Mouse (Mus musculus): ENCODE measurements at regions not wholly inside any gene's neighbourhood (a gene's known extent, or its start where the extent isn't known, plus 50 kb on each side); places are given as distances from the start of the nearest gene placed in this dataset.

GRCm38 (mm10) chr13:60262449-60263028, 85.4 kb upstream of the Gas1 start:
- WGBS: 43% methylated on average over 11 of the region's 11 CpGs
- H3K27ac ChIP-seq (ENCODE audit: insufficient read depth, low read depth, low read length): no peak overlapping the region
- no peak for DNase-seq

GRCm38 (mm10) chr13:60264504-60264903, 87.3 kb upstream of the Gas1 start:
- peaks cover 8% of the 10 kb centered on the region for H3K4me1 ChIP-seq (ENCODE audit: control insufficient read depth, insufficient read depth, low read length)
- 91% methylated on average over 4 of the region's 4 CpGs for WGBS
- no peak overlapping the region for H3K4me3 ChIP-seq (ENCODE audit: insufficient read depth, low read depth, low read length)
- no peak for DNase-seq
- no peak overlapping the region for H3K27ac ChIP-seq (ENCODE audit: insufficient read depth, low read depth, low read length)
- TF ChIP-seq CTCF (conservative IDR thresholded peaks at IDR 0.05; ENCODE audit: insufficient read depth, insufficient read length, low read depth, low read length) (0 out of 2 replicates have a peak, but pooled peaks have one; percentile 3), POLR2A (IDR thresholded peaks at IDR 0.05; ENCODE audit: low read depth, low read length) (no peak)
- no peaks in the 10 kb centered on the region for H3K36me3 ChIP-seq (ENCODE audit: control insufficient read depth, insufficient read depth, low read length)
- no peaks in the 10 kb centered on the region for H3K27me3 ChIP-seq (replicated peaks; ENCODE audit: control insufficient read depth, insufficient read depth, low read length)

More at GRCm38 (mm10) chr13:60262449-60263028, 85.4 kb upstream of the Gas1 start:
- Histone ChIP-seq H3K4me1 (ENCODE audit: control insufficient read depth, insufficient read depth, low read length) (no peaks in the 10 kb centered on the region), H3K27me3 (replicated peaks; ENCODE audit: control insufficient read depth, insufficient read depth, low read length) (no peaks in the 10 kb centered on the region), H3K36me3 (ENCODE audit: control insufficient read depth, insufficient read depth, low read length) (no peaks in the 10 kb centered on the region), H3K4me3 (ENCODE audit: insufficient read depth, low read depth, low read length) (no peak overlapping the region)
- TF ChIP-seq POLR2A (IDR thresholded peaks at IDR 0.05; ENCODE audit: low read depth, low read length): no peak

- Histone ChIP-seq H3K27me3 (replicated peaks; ENCODE audit: control insufficient read depth, insufficient read depth, low read length) (no peaks in the 10 kb centered on the region), H3K4me3 (ENCODE audit: insufficient read depth, low read depth, low read length) (no peak overlapping the region), H3K4me1 (ENCODE audit: control insufficient read depth, insufficient read depth, low read length) (peaks cover 13% of the 10 kb centered on the region), H3K27ac (ENCODE audit: insufficient read depth, low read depth, low read length) (no peak overlapping the region), H3K36me3 (ENCODE audit: control insufficient read depth, insufficient read depth, low read length) (no peaks in the 10 kb centered on the region)
- 8% methylated on average over 12 of the region's 12 CpGs for WGBS
- peak; percentile 67 for DNase-seq
- TF ChIP-seq POLR2A (IDR thresholded peaks at IDR 0.05; ENCODE audit: low read depth, low read length): no peak
- no peak for TF ChIP-seq CTCF (conservative IDR thresholded peaks at IDR 0.05; ENCODE audit: insufficient read depth, insufficient read length, low read depth, low read length)
Observed at GRCm38 (mm10) chr13:60267557-60267956, 90.4 kb upstream of the Gas1 start.

GRCm38 (mm10) chr13:60268256-60268655, 91.1 kb upstream of the Gas1 start:
- no peak for DNase-seq
- 73% methylated on average over 11 of the region's 11 CpGs for WGBS
- Histone ChIP-seq H3K27ac (ENCODE audit: insufficient read depth, low read depth, low read length) (no peak overlapping the region), H3K4me3 (ENCODE audit: insufficient read depth, low read depth, low read length) (no peak overlapping the region), H3K36me3 (ENCODE audit: control insufficient read depth, insufficient read depth, low read length) (no peaks in the 10 kb centered on the region), H3K4me1 (ENCODE audit: control insufficient read depth, insufficient read depth, low read length) (peaks cover 13% of the 10 kb centered on the region), H3K27me3 (replicated peaks; ENCODE audit: control insufficient read depth, insufficient read depth, low read length) (no peaks in the 10 kb centered on the region)
- no peak for TF ChIP-seq CTCF (conservative IDR thresholded peaks at IDR 0.05; ENCODE audit: insufficient read depth, insufficient read length, low read depth, low read length)
- TF ChIP-seq POLR2A (IDR thresholded peaks at IDR 0.05; ENCODE audit: low read depth, low read length): no peak

- H3K4me1 ChIP-seq (ENCODE audit: control insufficient read depth, insufficient read depth, low read length): peaks cover 13% of the 10 kb centered on the region
- TF ChIP-seq CTCF (conservative IDR thresholded peaks at IDR 0.05; ENCODE audit: insufficient read depth, insufficient read length, low read depth, low read length): no peak
- TF ChIP-seq POLR2A (IDR thresholded peaks at IDR 0.05; ENCODE audit: low read depth, low read length): no peak
- H3K27me3 ChIP-seq (replicated peaks; ENCODE audit: control insufficient read depth, insufficient read depth, low read length): no peaks in the 10 kb centered on the region
- no peak overlapping the region for H3K27ac ChIP-seq (ENCODE audit: insufficient read depth, low read depth, low read length)
- H3K36me3 ChIP-seq (ENCODE audit: control insufficient read depth, insufficient read depth, low read length): no peaks in the 10 kb centered on the region
- 32% methylated on average over 9 of the region's 9 CpGs for WGBS
- peak; percentile 73 for DNase-seq
- no peak overlapping the region for H3K4me3 ChIP-seq (ENCODE audit: insufficient read depth, low read depth, low read length)
Observed at GRCm38 (mm10) chr13:60269406-60269841, 92.3 kb upstream of the Gas1 start.

- H3K4me1 ChIP-seq (ENCODE audit: control insufficient read depth, insufficient read depth, low read length): peaks cover 13% of the 10 kb centered on the region
- no peak overlapping the region for H3K4me3 ChIP-seq (ENCODE audit: insufficient read depth, low read depth, low read length)
- no peaks in the 10 kb centered on the region for H3K36me3 ChIP-seq (ENCODE audit: control insufficient read depth, insufficient read depth, low read length)
- 82% methylated on average over 5 of the region's 5 CpGs for WGBS
- no peak for TF ChIP-seq CTCF (conservative IDR thresholded peaks at IDR 0.05; ENCODE audit: insufficient read depth, insufficient read length, low read depth, low read length)
- no peak overlapping the region for H3K27ac ChIP-seq (ENCODE audit: insufficient read depth, low read depth, low read length)
- H3K27me3 ChIP-seq (replicated peaks; ENCODE audit: control insufficient read depth, insufficient read depth, low read length): no peaks in the 10 kb centered on the region
- no peak for DNase-seq
Observed at GRCm38 (mm10) chr13:60270526-60270925, 93.4 kb upstream of the Gas1 start.

GRCm38 (mm10) chr13:60273331-60273730, 96.2 kb upstream of the Gas1 start:
- peak; percentile 5 for DNase-seq
- H3K4me1 ChIP-seq (ENCODE audit: control insufficient read depth, insufficient read depth, low read length): peaks cover 13% of the 10 kb centered on the region
- no peak for TF ChIP-seq POLR2A (IDR thresholded peaks at IDR 0.05; ENCODE audit: low read depth, low read length)
- no peak for TF ChIP-seq CTCF (conservative IDR thresholded peaks at IDR 0.05; ENCODE audit: insufficient read depth, insufficient read length, low read depth, low read length)
- H3K27ac ChIP-seq (ENCODE audit: insufficient read depth, low read depth, low read length): no peak overlapping the region
- 79% methylated on average over 7 of the region's 7 CpGs for WGBS
- H3K36me3 ChIP-seq (ENCODE audit: control insufficient read depth, insufficient read depth, low read length): no peaks in the 10 kb centered on the region
- H3K4me3 ChIP-seq (ENCODE audit: insufficient read depth, low read depth, low read length): no peak overlapping the region
- H3K27me3 ChIP-seq (replicated peaks; ENCODE audit: control insufficient read depth, insufficient read depth, low read length): no peaks in the 10 kb centered on the region

All from kidney, adult 2 months (tissue).